Comparison of ENCODE assay signal across 8 mouse cellular contexts in the genomic region with DNA sequence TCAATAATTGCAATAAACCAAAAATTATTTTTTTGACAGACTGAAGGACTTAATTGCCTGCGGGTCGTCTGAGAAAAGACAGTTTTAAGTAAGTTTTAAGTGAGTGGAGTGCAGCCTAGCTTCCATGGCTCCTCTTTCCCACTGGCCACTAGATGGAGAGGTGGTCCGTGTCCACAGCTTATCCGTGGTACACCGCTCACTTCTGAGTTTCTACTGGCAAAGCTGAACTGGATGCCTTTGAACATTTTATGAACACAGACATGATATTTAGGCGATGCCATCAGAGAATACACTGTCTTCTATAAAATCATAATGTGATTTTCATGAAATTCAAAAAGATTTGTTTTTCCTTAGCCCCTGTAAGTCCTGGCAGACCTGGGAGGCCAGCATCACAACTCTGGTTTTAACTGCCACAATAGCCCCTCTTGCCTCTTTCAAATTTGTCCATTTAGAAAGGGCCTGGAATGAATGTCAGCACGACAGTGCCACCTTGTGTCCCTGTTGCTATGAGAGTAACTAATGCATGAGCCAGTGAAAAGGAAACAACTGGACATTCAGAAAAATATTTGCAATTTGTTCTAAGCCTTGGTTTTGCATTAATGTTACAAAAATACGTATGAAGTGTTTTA. TPM values are rescaled to one million over a fixed set of nuclear protein-coding genes. Genes with fewer than 3 reads are reported as not detected.
DNase-seq lines count a peak whose midpoint lies in the region; ATAC-seq and TF ChIP-seq lines count a peak whose summit lies in the region.

No protein-coding gene starts in this region.

- no peak overlapping the region for H3K27ac ChIP-seq in heart, adult 2 months
- no peak overlapping the region for H3K27ac ChIP-seq in heart, embryonic 11.5 days (ENCODE audit: low read depth, low read length)
- H3K27ac ChIP-seq in cortical plate, adult 2 months (ENCODE audit: insufficient read depth, low read length): no peak overlapping the region
- H3K27ac ChIP-seq in lung, embryonic 16.5 days (ENCODE audit: low read length): no peak overlapping the region

- no peak for TF ChIP-seq EP300 in heart, adult 2 months (IDR thresholded peaks at IDR 0.05; ENCODE audit: insufficient read depth, low read depth, low read length)

- peaks cover 27% of the 10 kb centered on the region for H3K36me3 ChIP-seq in heart, adult 2 months (ENCODE audit: control insufficient read depth, insufficient read depth, low read length)
- H3K36me3 ChIP-seq in heart, embryonic 11.5 days (ENCODE audit: control insufficient read depth, insufficient read depth, low read length): no peaks in the 10 kb centered on the region
- H3K36me3 ChIP-seq in lung, embryonic 16.5 days (ENCODE audit: control insufficient read depth, insufficient read depth, low read length): no peaks in the 10 kb centered on the region

- no peaks in the 10 kb centered on the region for H3K9me3 ChIP-seq in heart, embryonic 11.5 days (replicated peaks; ENCODE audit: control insufficient read depth, low read length)
- H3K9me3 ChIP-seq in lung, embryonic 16.5 days (ENCODE audit: control insufficient read depth, low read length): no peaks in the 10 kb centered on the region

- H3K4me2 ChIP-seq in heart, embryonic 11.5 days: no peak overlapping the region
- no peak overlapping the region for H3K4me2 ChIP-seq in lung, embryonic 16.5 days (ENCODE audit: low read depth, low read length)

- peak; percentile 59 to 72 for DNase-seq in heart, adult 2 months
- DNase-seq in heart, postnatal 36 days: peak; percentile 64 to 68
- DNase-seq in large intestine, adult 2 months (ENCODE audit: low read depth, low spot score): peak; percentile 31
- peak; percentile 74 for DNase-seq in retina, postnatal 1 day

- H3K27me3 ChIP-seq in heart, adult 2 months (ENCODE audit: control insufficient read depth, insufficient read depth, low read length): no peaks in the 10 kb centered on the region
- no peaks in the 10 kb centered on the region for H3K27me3 ChIP-seq in heart, embryonic 11.5 days (ENCODE audit: control insufficient read depth, insufficient read depth, low read length)
- H3K27me3 ChIP-seq in lung, embryonic 16.5 days (ENCODE audit: control insufficient read depth, insufficient read depth, low read depth, low read length): no peaks in the 10 kb centered on the region

- peaks cover 17% of the 10 kb centered on the region for H3K4me1 ChIP-seq in heart, adult 2 months (ENCODE audit: control insufficient read depth, insufficient read depth, low read length)
- 0 out of 2 replicates have a peak, but pooled peaks cover 3% of the 10 kb centered on the region for H3K4me1 ChIP-seq in heart, embryonic 11.5 days (ENCODE audit: control insufficient read depth, insufficient read depth, low read length)
- no peaks in the 10 kb centered on the region; the same call in 1 of the 2 replicates for H3K4me1 ChIP-seq in cortical plate, adult 2 months (ENCODE audit: control insufficient read depth, insufficient read depth, low read length)
- peaks cover 7% of the 10 kb centered on the region; the same call in 1 of the 2 replicates for H3K4me1 ChIP-seq in lung, embryonic 16.5 days (replicated peaks; ENCODE audit: control insufficient read depth, insufficient read depth, low read length)

- 49% methylated on average over 8 of the region's 8 CpGs for WGBS in heart, adult 2 months
- WGBS in heart, embryonic 11.5 days (ENCODE audit: insufficient replicate concordance): 52% methylated on average over 8 of the region's 8 CpGs
- 54% methylated on average over 8 of the region's 8 CpGs for WGBS in large intestine, adult 2 months
- 48% methylated on average over 8 of the region's 8 CpGs for WGBS in lung, embryonic 16.5 days

- peaks cover 9% of the 10 kb centered on the region for H3K79me2 ChIP-seq in heart, adult 2 months (replicated peaks; ENCODE audit: control insufficient read depth, insufficient read depth, low read length)

- no peak for ATAC-seq in heart, embryonic 11.5 days (replicated peaks; ENCODE audit: insufficient number of reproducible peaks, low FRiP score, low TSS enrichment)
- ATAC-seq in activated CD4-positive, CD25-positive, alpha-beta regulatory T cell, adult 4 months: peak; percentile 45
- peak; percentile 51; the same call in 1 of the 2 replicates for ATAC-seq in lung, embryonic 16.5 days (ENCODE audit: low read depth)

- peak; percentile 77 for TF ChIP-seq CTCF in heart, adult 2 months (IDR thresholded peaks at IDR 0.05)
- TF ChIP-seq CTCF in cortical plate, adult 2 months (IDR thresholded peaks at IDR 0.05; ENCODE audit: extremely low read depth, insufficient read depth, low read length): peak; percentile 68

- H3K9ac ChIP-seq in heart, adult 2 months (ENCODE audit: low read depth, low read length): no peak overlapping the region
- no peak overlapping the region for H3K9ac ChIP-seq in heart, embryonic 11.5 days (ENCODE audit: low read depth, low read length)
- no peak overlapping the region for H3K9ac ChIP-seq in lung, embryonic 16.5 days (ENCODE audit: low read length)

- no peak for TF ChIP-seq POLR2A in heart, adult 2 months (IDR thresholded peaks at IDR 0.05; ENCODE audit: insufficient read depth, low read depth, low read length)
- TF ChIP-seq POLR2A in cortical plate, adult 2 months (IDR thresholded peaks at IDR 0.05; ENCODE audit: extremely low read depth, insufficient read depth, low read length): no peak

- H3K4me3 ChIP-seq in heart, adult 2 months: no peak overlapping the region
- no peak overlapping the region for H3K4me3 ChIP-seq in heart, embryonic 11.5 days (ENCODE audit: low read depth, low read length)
- H3K4me3 ChIP-seq in cortical plate, adult 2 months (ENCODE audit: insufficient read depth, low read length): no peak overlapping the region
- no peak overlapping the region for H3K4me3 ChIP-seq in lung, embryonic 16.5 days (ENCODE audit: low read length)

- intact Hi-C loops in heart, adult 2 months (cut with DNase I): loop anchor here (1.0 to 10.0 kb wide), 4 partner anchors 78 to 663 kb away; no protein-coding TSS in a partner anchor
- intact Hi-C loops in heart, postnatal 36 days (cut with DNase I): loop anchor here (1.0 to 5.0 kb wide), 5 partner anchors 78 to 888 kb away; no protein-coding TSS in a partner anchor

RNA-seq across cellular contexts. Expression of gene Zbtb20, which starts 38.9 kb away (rescaled TPM):
- 100 to 1,000 TPM; 161 to 199 TPM for total RNA-seq in heart, adult 2 months (2021)
- polyA plus RNA-seq in heart, adult 2 months (2012; rRNA removed): 31.1 TPM in 2 replicates
- polyA plus RNA-seq in heart, embryonic 11.5 days (2014; fragmentation: Nextera tagmentation; extraction: Ambion mirVana): 38.2 and 39.0 TPM in 2 replicates
- polyA plus RNA-seq in activated CD4-positive, CD25-positive, alpha-beta regulatory T cell, adult 4 months (2017; shearing (Covaris generic)): 10 to 100 TPM; 41.3 to 43.4 TPM
- polyA plus RNA-seq in cortical plate, adult 2 months (2012; rRNA removed): 13.1 and 15.7 TPM in 2 replicates
- total RNA-seq in heart, postnatal 36 days (2021): 100 to 1,000 TPM; 196 to 202 TPM
- polyA plus RNA-seq in large intestine, adult 2 months (2012; rRNA removed): 2.9 and 5.1 TPM in 2 replicates
- polyA plus RNA-seq in lung, embryonic 16.5 days (2015; fragmentation: Nextera tagmentation; extraction: Ambion mirVana): 21.8 and 25.2 TPM in 2 replicates
